Mouse (Mus musculus) NIH3T3 (cell line): Measurements from ENCODE around the gene Pnkd.

Experiments used
- DNase-seq: peaks from one replicate; pipeline ENCODE4 v3.0.0-alpha.2; 2012; ENCODE audit warnings: low read depth

The Pnkd gene

DNA sequence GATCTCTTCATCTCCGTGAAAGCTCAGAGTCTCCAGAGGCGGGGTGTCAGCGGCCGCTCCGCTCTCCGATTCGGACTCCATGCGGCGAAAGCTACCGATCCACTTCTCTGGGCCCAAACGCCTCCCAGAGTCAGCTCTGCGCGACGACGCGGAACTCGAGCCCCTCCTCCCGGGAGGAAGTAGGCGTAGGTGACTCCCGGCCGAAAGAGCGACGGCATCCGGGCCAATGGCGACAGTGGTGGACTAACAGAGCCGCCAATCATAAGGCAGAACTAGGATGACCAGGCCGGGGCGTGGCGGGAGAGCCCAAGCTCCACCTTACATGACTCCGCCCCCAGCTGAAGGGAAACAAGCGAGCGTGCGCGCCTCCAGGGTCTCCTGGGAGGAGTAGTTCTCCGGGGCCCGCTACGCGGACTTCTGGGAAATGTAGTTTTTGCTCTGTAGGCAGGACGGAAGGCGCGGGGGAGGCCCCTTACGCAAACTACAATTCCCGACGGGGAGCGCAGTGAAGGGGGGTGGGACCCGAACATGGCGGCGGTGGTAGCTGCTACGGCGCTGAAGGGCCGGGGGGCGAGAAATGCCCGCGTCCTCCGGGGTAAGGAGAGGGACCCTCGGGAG is at the start of gene Pnkd, which contains the start of gene Aamp:
Gene Pnkd, plus strand, starts transcription at position 388 of the 618 bp plus-strand sequence.
Gene Aamp, minus strand, starts transcription at position 196 of the 618 bp plus-strand sequence.
- DNase-seq: peak; percentile 100

DNA sequence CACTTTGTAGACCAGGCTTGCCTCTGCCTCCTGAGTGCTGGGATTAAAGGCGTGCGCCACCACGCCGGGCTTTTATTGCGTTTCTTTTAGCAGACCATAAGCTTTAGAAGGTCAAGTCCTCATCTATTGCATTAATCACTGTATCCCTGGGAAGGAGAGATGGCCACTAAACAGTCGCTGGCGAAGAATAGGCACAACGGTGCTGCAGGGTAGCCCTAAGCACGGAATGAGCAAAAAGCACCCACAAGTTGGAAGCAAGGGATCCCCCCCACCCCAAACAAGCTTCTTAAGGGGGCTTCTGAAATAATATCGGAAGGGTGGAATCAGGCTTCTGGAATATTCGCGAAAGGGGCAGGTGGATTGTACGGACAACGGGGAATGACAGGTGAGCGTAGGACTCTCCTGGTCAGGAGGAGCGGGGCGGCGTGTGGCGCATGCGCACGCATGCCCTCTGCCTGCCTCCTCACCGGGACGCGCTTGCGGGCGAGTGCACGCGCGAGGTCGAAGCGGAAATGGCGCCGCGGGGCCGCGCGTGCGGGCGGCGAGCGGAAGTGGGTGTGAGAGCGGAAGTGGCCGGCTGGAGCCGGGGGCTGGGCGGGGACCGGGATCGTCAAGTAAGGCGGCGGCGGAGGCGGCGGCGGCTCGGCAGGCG is 48.7 kb upstream of the Pnkd start, which contains the start of gene Arpc2:
Gene Arpc2, plus strand, starts transcription at position 147 of the 652 bp plus-strand sequence.
- peak; percentile 99 for DNase-seq

DNA sequence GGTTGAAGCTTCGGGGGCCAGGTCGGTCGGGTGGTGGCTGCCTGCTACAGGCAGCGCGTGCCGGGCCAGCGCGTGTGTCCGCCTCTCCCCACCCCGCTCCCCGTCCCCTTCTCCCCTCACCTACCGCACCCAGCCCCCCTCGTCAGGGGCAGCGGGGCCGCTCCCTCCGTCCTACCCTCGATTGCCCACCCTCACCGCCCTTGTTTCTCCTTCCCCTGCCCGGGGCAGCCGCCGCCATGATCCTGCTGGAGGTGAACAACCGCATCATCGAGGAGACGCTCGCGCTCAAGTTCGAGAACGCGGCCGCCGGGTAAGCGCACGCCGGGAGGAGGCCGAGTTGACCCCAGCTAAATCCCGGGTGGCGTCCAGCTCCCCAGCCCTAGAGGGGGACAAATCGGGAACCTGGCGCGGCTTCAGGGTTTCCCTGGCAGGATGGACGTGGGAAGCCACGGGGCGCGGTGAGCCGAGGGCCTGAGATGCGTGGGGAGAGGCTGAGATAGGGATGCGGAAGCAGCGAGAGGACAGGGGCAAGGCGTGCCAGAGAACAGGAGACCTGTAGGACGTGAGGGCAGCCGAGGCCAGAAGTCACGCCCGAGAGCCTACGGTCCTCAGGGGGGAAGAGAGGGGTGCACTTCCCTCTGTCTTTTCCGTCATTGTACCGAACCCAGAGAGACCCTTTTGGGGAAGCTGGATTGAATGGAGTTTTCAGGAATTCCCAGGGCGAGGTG is 48.0 kb upstream of the Pnkd start:
- DNase-seq: peak; percentile 50

DNA sequence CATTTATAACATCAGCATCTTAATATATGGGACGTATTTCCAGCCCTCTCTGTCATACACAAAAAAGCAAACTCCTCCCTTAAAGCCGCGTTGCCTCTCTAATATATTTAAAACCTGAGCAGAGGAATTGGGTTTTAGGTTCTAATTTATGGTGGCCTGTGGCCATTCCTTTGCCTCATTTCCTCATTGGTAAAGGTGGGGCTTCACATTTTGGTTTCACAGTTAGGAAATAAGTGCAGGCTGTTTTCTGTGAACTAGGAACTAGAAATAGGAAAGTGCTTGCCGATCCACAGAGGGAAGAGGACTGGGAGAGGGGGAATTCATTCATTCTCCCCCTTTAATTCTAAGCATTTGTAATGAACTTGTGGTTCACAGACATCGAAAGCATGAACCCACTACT is 47.1 kb upstream of the Pnkd start:
- no peak for DNase-seq

DNA sequence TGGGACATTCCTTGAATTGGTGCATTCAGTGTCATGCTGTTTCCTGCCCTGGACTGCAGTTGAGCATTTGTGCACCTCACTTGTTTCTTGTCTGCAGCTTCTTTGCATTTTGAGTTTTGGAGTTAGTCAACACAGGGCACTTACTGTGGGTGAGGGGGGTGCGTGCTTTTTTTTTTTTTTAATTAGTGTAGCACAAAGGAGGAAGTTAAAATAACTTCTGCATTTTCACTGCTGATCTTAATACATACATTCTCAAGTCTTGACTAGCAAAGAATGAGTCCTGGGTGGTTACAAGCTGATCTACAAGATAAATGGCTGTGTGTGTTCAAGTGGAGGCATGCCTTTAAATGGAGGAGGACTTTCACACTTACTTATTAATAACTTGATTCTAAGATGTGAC is 46.6 kb upstream of the Pnkd start:
- DNase-seq: no peak

DNA sequence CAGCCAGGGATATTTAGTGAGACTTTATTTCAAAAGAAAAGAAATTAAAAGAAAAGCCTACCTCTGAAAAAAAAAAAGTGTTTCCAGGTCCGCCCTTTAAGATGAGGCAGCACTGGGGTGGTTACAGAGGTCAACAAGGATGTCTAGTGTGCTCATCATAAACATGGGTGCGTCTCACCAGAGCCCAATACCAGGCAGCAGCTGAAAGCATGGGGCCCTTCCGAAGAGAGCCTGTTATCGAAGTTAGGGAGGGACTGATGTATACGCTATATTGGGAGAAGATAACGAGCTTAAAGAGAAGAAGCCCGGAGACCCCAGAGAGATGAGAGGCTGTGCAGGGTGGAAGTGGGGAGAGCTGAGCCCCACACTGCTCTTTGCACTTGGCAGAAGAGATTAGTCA is 45.6 kb upstream of the Pnkd start:
- no peak for DNase-seq

DNA sequence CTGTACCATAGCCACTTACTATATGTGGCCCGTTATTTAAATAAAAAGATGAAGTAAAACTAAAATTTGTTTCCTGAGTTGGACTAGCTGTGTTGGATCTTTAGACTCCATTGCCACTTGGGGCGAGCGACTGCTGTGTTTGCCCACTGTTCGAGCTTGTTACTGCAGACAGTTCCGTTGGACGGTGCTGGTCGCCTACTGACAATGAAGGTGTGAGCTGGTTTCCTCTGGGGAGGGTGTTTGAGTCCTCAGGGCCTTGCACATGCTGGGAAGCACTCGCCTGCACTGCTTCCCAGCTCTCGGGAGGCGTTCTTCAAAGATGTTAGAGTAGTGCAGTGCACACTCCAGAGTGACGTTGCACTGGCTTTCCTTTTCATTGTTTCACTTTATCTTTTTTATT is 45.1 kb upstream of the Pnkd start:
- DNase-seq: peak; percentile 11

DNA sequence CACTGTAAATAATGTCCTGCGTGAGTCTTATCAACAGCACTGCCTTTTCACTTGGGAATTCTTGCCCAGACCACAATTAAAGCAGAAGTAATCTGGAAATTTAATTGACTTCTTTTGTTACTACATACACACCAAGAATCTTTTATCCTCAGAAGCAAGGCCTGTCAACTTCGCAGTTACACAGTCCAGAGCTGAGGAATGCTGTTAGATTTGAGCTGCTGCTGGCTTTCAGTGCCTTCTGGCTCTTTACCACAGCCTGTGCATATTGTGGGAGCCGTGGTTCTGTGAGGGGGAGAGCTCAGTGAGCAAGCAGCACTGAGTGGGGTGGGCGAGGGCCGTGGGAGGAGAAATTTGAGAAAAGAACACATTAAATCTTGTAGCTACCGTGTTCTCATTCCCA is 44.4 kb upstream of the Pnkd start:
- DNase-seq: peak; percentile 44

DNA sequence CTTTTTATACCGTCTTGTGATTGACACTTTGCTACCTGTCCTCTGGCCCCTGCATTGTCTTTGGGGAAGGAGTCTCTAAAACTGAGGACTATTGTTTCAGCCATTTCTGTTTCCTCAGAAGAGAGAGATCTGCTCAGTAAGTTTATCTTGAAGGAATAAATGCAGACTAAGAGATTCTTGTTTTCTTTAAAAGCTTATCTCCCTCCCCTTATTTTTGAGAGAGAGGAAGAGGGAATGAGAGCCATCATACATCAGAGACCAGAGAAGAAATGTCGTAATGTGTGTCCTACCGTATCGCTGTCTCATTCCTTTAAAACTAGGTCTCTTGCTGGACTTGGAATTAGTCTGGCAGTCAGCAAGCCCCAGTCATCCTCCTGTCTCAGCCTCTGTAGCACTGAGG is 43.9 kb upstream of the Pnkd start:
- DNase-seq: peak; percentile 18

DNA sequence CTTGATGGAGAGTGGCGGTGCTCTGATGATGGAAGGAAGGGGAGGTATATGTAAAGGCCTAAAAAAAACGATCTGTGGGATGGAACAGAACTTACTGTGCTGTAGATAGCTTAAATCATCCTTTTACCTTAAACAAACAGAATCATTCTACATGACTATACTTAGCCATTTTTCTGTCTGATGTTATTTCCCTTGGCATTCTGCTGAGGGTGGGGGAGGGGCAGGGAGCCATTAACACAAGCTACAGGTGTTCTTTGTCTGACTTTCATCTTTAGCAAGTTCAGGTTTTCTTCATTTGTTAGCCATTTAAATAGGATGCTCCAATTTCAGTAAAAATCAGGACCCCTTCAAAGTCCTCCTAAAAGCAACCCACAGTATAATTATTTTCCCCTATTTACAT is 39.2 kb upstream of the Pnkd start:
- DNase-seq: no peak

DNA sequence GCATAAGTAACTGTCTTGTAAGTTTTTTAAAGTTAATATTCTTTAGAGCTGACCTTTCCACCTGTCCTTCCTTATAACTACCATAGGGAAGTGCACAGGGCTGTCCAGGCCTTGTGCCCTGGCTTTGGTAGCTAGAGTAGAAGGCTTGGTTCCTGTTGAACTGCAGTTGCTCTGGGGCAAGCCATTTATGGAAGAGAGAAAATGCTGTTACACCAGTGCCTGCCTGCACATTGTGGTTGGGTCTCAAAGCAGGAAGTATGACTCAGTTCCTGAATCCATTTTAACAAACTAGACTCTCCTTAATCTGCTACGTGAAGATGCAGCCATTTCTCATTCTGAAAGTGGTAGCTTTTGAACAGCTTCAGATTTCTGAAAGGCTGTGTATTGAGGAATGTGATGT is 35.9 kb upstream of the Pnkd start:
- peak; percentile 67 for DNase-seq

DNA sequence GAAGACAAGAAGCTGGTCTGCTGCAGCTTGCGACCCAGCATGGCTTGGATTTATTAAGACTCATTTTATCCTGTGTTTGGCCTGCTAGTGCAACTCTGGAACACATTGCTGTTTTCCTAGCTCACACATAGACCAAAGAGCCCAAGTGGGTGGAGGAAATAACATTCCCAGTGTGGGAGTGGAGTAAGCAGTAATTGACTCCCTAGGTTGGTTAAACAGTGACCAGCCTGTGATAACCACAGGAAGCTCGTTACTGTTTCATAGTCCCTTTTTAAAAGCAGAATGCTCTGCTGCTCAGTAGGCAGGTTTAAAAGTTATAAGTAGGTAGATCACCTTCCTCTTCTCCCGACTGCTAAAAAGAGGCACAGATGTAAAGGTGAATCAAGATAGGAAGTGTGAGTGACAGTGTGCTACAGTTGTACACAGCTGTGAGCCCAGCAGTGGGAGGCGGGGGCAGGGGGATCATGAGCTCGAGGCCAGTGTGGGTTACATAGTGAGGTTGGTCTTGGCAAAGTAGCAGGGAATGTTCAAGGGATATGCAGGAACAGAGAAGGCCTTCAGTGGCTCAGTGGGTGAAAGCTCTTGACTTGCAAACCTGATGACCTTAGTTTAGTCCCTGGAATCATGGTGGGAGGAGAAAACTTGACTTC is 35.3 kb upstream of the Pnkd start:
- DNase-seq: no peak

DNA sequence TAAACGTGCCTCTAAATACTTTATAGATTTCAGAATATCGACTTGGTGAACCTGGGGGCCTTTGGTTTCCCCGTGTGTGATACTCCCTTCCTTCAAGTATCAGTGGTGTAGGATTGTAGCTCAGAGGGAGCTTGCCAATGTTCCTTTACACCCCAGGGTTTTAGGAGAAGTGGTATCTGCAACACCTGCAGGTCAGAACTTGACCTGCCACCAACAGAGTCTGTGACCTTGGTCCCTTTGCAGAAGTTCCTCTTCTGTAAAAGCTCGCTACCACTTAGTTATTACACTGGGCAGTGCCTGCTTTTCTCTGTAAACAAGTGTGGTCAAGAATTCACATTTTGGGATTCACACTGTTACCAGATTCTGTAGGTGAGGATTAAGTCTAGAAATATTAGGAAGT is 34.6 kb upstream of the Pnkd start:
- DNase-seq: no peak

DNA sequence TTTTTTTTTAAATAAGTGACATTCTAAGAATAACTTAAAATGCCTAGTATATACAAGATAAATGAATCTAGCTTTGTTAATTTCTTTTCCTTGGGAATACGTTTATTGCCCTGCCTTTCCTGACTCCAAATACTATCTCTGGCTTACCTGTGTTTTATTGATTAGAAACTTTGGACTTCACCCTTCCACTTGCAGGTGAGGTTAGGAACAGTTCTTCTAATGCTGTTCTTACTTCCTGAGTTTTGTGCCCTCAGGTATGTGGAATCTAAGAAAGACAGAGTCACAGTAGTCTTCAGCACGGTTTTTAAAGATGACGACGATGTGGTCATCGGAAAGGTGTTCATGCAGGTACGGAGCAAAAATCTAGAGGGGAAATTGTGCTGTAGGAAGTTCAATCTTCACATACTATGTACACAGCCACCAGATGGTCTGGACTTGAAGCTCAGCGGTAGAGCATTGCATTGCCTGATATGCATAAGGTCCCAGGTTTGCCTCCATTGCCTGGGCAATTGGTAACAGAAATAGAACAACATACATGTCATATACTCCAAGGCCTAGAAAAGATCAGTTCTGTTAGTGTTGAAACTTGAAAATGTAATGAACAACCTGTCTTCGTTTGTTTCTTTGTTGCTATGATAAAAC is 28.9 kb upstream of the Pnkd start:
- DNase-seq: no peak

DNA sequence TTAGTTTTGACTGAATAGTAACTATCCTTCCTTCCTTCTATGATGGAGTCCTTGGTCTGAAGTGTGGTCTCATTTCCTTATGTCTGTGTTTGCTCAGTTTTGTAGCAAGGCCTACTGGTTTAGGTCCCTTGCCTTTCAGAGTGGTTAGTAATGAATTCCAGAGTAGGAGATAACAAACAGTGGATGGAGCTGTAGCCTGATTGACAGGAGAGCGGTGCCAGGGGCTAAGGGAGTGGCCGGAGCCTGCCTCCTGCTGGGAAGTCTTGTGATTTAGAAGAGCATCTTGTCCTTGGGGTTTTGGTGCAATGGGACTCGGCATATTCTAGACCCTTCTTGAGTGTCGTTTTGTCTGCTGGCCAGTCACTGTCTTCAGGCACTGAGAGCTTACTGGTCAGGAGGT is 27.9 kb upstream of the Pnkd start:
- peak; percentile 34 for DNase-seq

DNA sequence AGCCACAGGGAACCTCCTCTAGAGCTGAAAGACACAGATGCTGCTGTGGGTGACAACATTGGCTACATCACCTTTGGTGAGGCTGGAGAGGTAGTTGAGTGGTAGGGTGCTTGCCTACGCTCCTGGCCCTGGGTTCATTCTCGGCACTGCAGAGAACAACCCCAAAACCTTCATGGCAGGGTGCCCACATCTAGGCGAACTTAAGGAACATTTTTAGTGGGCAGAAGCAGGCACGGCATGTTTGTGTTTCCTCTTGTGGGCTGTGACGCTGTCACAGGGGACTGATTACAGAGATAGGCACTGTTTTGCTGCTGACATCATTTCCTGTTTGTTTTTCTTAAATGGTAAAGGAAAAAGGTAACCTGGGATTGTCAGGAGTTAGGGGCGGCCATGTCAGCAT is 22.2 kb upstream of the Pnkd start:
- no peak for DNase-seq

DNA sequence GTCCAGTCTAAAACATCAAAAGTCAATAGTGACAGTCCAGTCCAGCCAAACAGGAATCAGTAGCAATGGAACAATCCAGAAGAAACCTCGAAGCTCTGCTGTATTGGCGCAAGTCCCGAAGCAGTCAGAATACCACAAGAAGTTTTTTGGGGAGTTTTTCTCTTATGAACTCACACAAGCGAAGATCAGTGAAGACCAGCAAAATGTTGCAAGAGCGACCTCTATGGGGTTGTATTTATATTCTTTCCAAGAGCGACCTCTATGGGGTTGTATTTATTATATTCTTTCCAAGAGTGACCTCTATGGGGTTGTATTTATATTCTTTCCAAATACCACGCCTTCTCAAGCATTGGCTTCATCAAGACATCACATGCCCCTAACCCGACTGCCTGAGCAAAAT is 16.0 kb upstream of the Pnkd start:
- peak; percentile 27 for DNase-seq

DNA sequence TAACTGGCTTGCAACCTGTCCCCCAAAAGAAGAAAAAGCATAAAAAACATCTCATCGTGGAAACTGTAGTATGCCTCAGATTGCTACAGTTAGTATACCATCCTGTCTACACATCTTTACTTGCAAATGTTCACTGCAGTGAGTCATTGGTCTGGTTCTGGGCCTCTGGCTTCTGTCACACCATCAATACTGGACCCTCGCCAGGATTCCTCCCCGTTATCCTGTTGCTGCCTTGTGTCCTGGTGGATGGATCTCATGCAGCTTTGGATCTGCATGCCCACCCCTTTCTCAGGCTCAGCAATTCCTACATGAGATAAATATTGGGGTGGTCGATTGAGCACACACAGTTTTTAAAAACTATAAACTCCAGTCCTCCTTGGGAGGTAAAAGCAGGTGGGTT is 13.1 kb upstream of the Pnkd start:
- peak; percentile 73 for DNase-seq

DNA sequence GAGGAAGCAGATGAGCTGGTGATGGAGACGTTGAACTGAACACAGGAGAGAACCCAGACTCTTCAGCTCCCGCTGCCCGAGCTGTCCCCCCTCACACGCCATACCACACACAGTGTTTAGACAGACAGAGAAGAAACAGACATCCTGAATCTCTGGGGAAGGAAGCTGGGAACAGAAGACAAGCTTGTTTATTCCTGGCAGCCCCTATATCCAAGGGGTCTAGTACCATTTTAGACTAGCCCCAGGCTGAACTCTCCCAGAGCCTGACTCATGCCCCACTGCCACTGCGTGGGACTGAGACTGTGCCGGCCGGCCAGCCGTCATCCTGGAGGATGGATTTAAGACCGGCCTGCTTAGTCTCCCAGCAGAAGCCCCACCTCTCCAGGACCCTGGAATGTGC is 9.7 kb upstream of the Pnkd start:
- no peak for DNase-seq

DNA sequence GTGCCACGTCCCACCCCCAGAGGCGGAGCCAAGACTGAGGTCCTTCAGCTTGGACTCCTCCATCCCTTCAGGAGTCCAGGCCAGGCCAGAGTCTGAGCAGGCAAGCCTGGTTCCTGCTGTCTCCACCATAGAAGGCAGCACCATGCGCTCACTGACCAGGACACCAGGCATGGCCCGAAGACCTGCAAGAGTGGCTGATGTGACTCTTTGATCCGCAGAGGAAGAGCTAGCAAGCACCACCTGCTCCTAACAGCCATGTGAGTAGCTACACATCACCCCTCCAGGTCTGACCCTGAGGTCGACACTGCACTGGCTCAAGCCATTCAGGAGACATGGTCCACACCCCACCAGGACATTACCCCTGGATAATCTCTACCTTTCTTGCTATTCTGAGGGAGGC is 7.7 kb upstream of the Pnkd start:
- no peak for DNase-seq

DNA sequence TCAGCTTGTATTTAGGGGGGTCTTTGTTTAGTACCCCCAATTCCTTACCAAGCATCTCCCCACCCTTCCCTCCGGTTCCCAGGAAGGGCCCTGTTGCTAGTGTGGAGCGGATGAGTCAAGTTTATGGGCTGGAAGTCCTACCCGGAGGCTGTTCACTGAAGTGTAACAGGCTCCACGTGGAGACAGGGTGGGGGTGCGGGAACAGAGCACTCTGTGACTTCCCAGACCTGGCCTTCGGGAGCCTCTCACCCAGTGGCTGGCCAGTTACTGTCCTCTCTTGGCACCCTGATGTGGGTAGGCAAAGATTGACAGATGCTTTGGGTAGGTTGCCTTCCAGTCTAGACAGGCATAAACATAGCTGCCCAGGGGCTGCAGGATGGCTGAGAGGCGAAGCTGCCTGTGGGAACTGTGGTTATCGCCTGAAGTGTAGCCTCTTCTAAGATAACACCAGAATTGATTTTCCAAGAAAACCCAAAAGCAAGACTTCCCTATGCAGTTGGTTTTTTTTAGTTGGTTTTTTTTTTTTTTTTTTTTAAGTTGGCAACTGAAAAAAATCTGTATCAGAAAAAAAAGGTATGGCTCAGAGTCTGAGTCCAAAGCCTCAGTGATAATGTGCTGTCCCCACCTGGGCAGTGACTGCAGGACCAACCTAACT is 6.7 kb upstream of the Pnkd start:
- DNase-seq: no peak

DNA sequence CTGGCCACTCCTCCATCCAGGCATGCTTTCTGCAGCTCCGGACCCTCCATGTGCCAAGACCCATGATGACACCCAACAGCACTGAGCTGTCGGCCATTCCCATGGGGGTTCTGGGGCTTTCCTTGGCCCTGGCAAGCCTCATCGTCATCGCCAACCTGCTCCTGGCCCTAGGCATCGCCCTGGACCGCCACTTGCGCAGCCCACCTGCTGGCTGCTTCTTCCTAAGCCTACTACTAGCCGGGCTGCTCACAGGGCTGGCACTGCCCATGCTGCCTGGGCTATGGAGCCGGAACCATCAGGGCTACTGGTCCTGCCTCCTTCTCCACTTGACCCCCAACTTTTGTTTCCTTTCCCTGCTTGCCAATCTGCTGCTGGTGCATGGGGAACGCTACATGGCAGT is 6.2 kb upstream of the Pnkd start, which contains the start of gene Gpbar1:
Gene Gpbar1, plus strand, starts transcription at position 13 of the 400 bp plus-strand sequence.
- no peak for DNase-seq
